Mouse (Mus musculus) bone marrow, adult 2 months (tissue): ENCODE data around the gene Grik4.

Experiments used
- CTCF ChIP-seq: fragments of 200-500 bp; IDR thresholded peaks from 2 replicates; pipeline ENCODE4 v1.5.1; 2011; ENCODE audit warnings: low read length, control low read depth; ENCODE audit not compliant: control insufficient read depth, insufficient read depth
- POLR2A ChIP-seq: fragments of 200-500 bp; IDR thresholded peaks from 2 replicates; pipeline ENCODE4 v1.6.1; 2011; ENCODE audit warnings: low read depth, mild to moderate bottlenecking, control low read depth, low read length, borderline replicate concordance; ENCODE audit not compliant: control insufficient read depth

GRCm38 (mm10) chr9:42496296-42496695, 448.0 kb downstream of the Grik4 start:
- TF ChIP-seq CTCF = no peak
- no peak for TF ChIP-seq POLR2A
